Mouse (Mus musculus): ENCODE measurements around the gene Bub1. TPM values are rescaled to one million over a fixed set of nuclear protein-coding genes. Genes with fewer than 3 reads are reported as not detected.
A peak's percentile ranks its signal among the peaks of the same experiment; 100 is the strongest.

Gene Bub1
- 3.7 and 8.8 TPM in 2 replicates for total RNA-seq (2014; rRNA removed)
- polyA plus RNA-seq (2015; fragmentation: Nextera tagmentation; extraction: Ambion mirVana) = 1.9 and 2.2 TPM in 2 replicates

GRCm38 (mm10) chr2:127831401-127832102 is at the start of gene Bub1:
Bub1 (minus strand) TSS chr2:127831865.
- DNase-seq (ENCODE audit: low spot score) = peak; percentile 96
- 0 out of 2 replicates have a peak within 1 kb of the TSS, but pooled peaks have one; percentile 19 for H3K9ac ChIP-seq (replicated peaks; ENCODE audit: low read length, poor library complexity, severe bottlenecking)
- no peaks in the 10 kb centered on the region for H3K9me3 ChIP-seq (ENCODE audit: low read length)
- H3K4me1 ChIP-seq (ENCODE audit: insufficient read depth, low read length) = no peaks in the 10 kb centered on the region
- H3K36me3 ChIP-seq (ENCODE audit: insufficient read depth, low read length) = no peaks in the 10 kb centered on the region
- peak; percentile 98 for ATAC-seq (ENCODE audit: low FRiP score)
- no peak within 1 kb of the TSS for H3K27ac ChIP-seq (ENCODE audit: low read depth, low read length)
- H3K4me2 ChIP-seq (ENCODE audit: low read depth, low read length, poor library complexity, severe bottlenecking) = peak within 1 kb of the TSS; percentile 92
- WGBS = under 1% methylated on average over 56 of the region's 56 CpGs
- TF ChIP-seq CTCF (IDR thresholded peaks at IDR 0.05) = no peak
- H3K4me3 ChIP-seq (ENCODE audit: low read depth, low read length) = peak within 1 kb of the TSS; percentile 51
- no peaks in the 10 kb centered on the region for H3K27me3 ChIP-seq (ENCODE audit: insufficient read depth, low read length)

GRCm38 (mm10) chr2:127881063-127881462 is 49.4 kb upstream of the Bub1 start:
- no peaks in the 10 kb centered on the region for H3K9me3 ChIP-seq (ENCODE audit: low read length)
- H3K4me3 ChIP-seq (ENCODE audit: low read depth, low read length) = no peak overlapping the region
- no peak for TF ChIP-seq CTCF (IDR thresholded peaks at IDR 0.05)
- no peak overlapping the region for H3K4me2 ChIP-seq (ENCODE audit: low read depth, low read length, poor library complexity, severe bottlenecking)
- H3K27ac ChIP-seq (ENCODE audit: low read depth, low read length) = no peak overlapping the region
- H3K27me3 ChIP-seq (ENCODE audit: insufficient read depth, low read length) = no peaks in the 10 kb centered on the region
- no peak for ATAC-seq (ENCODE audit: low FRiP score)
- no peak overlapping the region for H3K9ac ChIP-seq (replicated peaks; ENCODE audit: low read length, poor library complexity, severe bottlenecking)
- 85% methylated on average over 5 of the region's 5 CpGs for WGBS
- no peak for DNase-seq (ENCODE audit: low spot score)
- H3K4me1 ChIP-seq (ENCODE audit: insufficient read depth, low read length) = no peaks in the 10 kb centered on the region
- no peaks in the 10 kb centered on the region for H3K36me3 ChIP-seq (ENCODE audit: insufficient read depth, low read length)

- 80% methylated on average over 4 of the region's 4 CpGs for WGBS
Measured at GRCm38 (mm10) chr2:127864381-127864780, 32.7 kb upstream of the Bub1 start.

GRCm38 (mm10) chr2:127854332-127854991 is 22.8 kb upstream of the Bub1 start:
- DNase-seq (ENCODE audit: low spot score) (peak; percentile 88), ATAC-seq (ENCODE audit: low FRiP score) (peak; percentile 88)
- H3K36me3 ChIP-seq (ENCODE audit: insufficient read depth, low read length) = no peaks in the 10 kb centered on the region
- no peaks in the 10 kb centered on the region for H3K9me3 ChIP-seq (ENCODE audit: low read length)
- H3K4me2 ChIP-seq (ENCODE audit: low read depth, low read length, poor library complexity, severe bottlenecking) = no peak overlapping the region
- TF ChIP-seq CTCF (IDR thresholded peaks at IDR 0.05) = no peak
- H3K27me3 ChIP-seq (ENCODE audit: insufficient read depth, low read length) = no peaks in the 10 kb centered on the region
- no peaks in the 10 kb centered on the region for H3K4me1 ChIP-seq (ENCODE audit: insufficient read depth, low read length)
- H3K9ac ChIP-seq (replicated peaks; ENCODE audit: low read length, poor library complexity, severe bottlenecking) = no peak overlapping the region
- no peak overlapping the region for H3K27ac ChIP-seq (ENCODE audit: low read depth, low read length)
- 76% methylated on average over 2 of the region's 4 CpGs for WGBS
- H3K4me3 ChIP-seq (ENCODE audit: low read depth, low read length) = no peak overlapping the region

More at GRCm38 (mm10) chr2:127864381-127864780, 32.7 kb upstream of the Bub1 start:
- TF ChIP-seq CTCF (IDR thresholded peaks at IDR 0.05) = no peak
- H3K4me1 ChIP-seq (ENCODE audit: insufficient read depth, low read length) = no peaks in the 10 kb centered on the region
- H3K9ac ChIP-seq (replicated peaks; ENCODE audit: low read length, poor library complexity, severe bottlenecking) = no peak overlapping the region
- H3K9me3 ChIP-seq (ENCODE audit: low read length) = no peaks in the 10 kb centered on the region
- ATAC-seq (ENCODE audit: low FRiP score) (no peak), DNase-seq (ENCODE audit: low spot score) (no peak)
- H3K36me3 ChIP-seq (ENCODE audit: insufficient read depth, low read length) = no peaks in the 10 kb centered on the region
- no peak overlapping the region for H3K4me3 ChIP-seq (ENCODE audit: low read depth, low read length)
- H3K4me2 ChIP-seq (ENCODE audit: low read depth, low read length, poor library complexity, severe bottlenecking) = no peak overlapping the region
- no peaks in the 10 kb centered on the region for H3K27me3 ChIP-seq (ENCODE audit: insufficient read depth, low read length)
- no peak overlapping the region for H3K27ac ChIP-seq (ENCODE audit: low read depth, low read length)

GRCm38 (mm10) chr2:127850371-127850770 is 18.7 kb upstream of the Bub1 start:
- WGBS = 91% methylated on average over 2 of the region's 2 CpGs
- H3K9me3 ChIP-seq (ENCODE audit: low read length) = no peaks in the 10 kb centered on the region

GRCm38 (mm10) chr2:127846571-127846970 is 14.9 kb upstream of the Bub1 start:
- DNase-seq (ENCODE audit: low spot score) = no peak
- 29% methylated on average over 1 of the region's 1 CpGs for WGBS

More at GRCm38 (mm10) chr2:127850371-127850770, 18.7 kb upstream of the Bub1 start:
- Histone ChIP-seq H3K4me3 (ENCODE audit: low read depth, low read length) (no peak overlapping the region), H3K9ac (replicated peaks; ENCODE audit: low read length, poor library complexity, severe bottlenecking) (no peak overlapping the region), H3K4me2 (ENCODE audit: low read depth, low read length, poor library complexity, severe bottlenecking) (no peak overlapping the region), H3K27ac (ENCODE audit: low read depth, low read length) (no peak overlapping the region), H3K36me3 (ENCODE audit: insufficient read depth, low read length) (no peaks in the 10 kb centered on the region), H3K27me3 (ENCODE audit: insufficient read depth, low read length) (no peaks in the 10 kb centered on the region), H3K4me1 (ENCODE audit: insufficient read depth, low read length) (no peaks in the 10 kb centered on the region)
- ATAC-seq (ENCODE audit: low FRiP score) = no peak
- no peak for DNase-seq (ENCODE audit: low spot score)
- no peak for TF ChIP-seq CTCF (IDR thresholded peaks at IDR 0.05)

More at GRCm38 (mm10) chr2:127846571-127846970, 14.9 kb upstream of the Bub1 start:
- no peak overlapping the region for H3K27ac ChIP-seq (ENCODE audit: low read depth, low read length)
- H3K27me3 ChIP-seq (ENCODE audit: insufficient read depth, low read length) = no peaks in the 10 kb centered on the region
- no peak overlapping the region for H3K4me2 ChIP-seq (ENCODE audit: low read depth, low read length, poor library complexity, severe bottlenecking)
- no peak for ATAC-seq (ENCODE audit: low FRiP score)
- H3K4me1 ChIP-seq (ENCODE audit: insufficient read depth, low read length) = no peaks in the 10 kb centered on the region
- no peak for TF ChIP-seq CTCF (IDR thresholded peaks at IDR 0.05)
- no peaks in the 10 kb centered on the region for H3K9me3 ChIP-seq (ENCODE audit: low read length)
- no peak overlapping the region for H3K4me3 ChIP-seq (ENCODE audit: low read depth, low read length)
- no peak overlapping the region for H3K9ac ChIP-seq (replicated peaks; ENCODE audit: low read length, poor library complexity, severe bottlenecking)
- no peaks in the 10 kb centered on the region for H3K36me3 ChIP-seq (ENCODE audit: insufficient read depth, low read length)

Measured in midbrain, postnatal 0 days (tissue).